Mouse (Mus musculus) cortical plate, adult 2 months (tissue): ENCODE results near the gene Camk2n2.

Experiments
- CTCF ChIP-seq: fragments of 200-500 bp; IDR thresholded peaks from 2 replicates; pipeline ENCODE4 v1.5.1; 2011; ENCODE audit warnings: mild to moderate bottlenecking, control low read depth, low read length; ENCODE audit not compliant: insufficient read depth; ENCODE audit errors: extremely low read depth
- POLR2A ChIP-seq: fragments of 200-500 bp; IDR thresholded peaks from 2 replicates; pipeline ENCODE4 v1.6.1; 2011; ENCODE audit warnings: mild to moderate bottlenecking, low read length, control low read depth; ENCODE audit not compliant: insufficient read depth; ENCODE audit errors: extremely low read depth

DNA sequence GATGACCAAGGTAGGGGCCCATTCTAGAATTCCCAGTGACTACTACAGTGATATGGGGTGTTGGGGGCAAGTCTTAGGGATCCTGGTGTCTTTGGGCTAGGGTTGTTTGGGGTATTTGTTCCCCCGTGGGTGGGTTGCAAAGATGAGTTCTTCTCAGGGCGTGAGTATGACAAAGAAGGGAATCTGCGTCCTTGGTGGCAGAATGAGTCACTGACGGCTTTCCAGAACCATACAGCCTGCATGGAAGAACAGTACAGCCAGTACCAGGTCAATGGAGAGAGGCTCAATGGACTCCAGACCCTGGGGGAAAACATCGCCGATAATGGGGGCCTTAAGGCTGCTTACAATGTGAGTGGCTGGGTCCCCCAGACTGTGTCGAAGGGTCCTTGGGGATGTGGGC is 22.8 kb upstream of the Camk2n2 start:
- TF ChIP-seq CTCF, result no peak
- TF ChIP-seq POLR2A, result no peak
